Mouse (Mus musculus) mesoderm, embryonic 11.5 days (tissue): ENCODE measurements around the gene Adgrg3.
A peak's percentile ranks its signal among the peaks of the same experiment; 100 is the strongest.

ENCODE experiments used
- DNase-seq: peaks from one replicate; pipeline ENCODE4 v3.0.0-alpha.2; 2012; ENCODE audit warnings: low read depth, low spot score

The Adgrg3 gene

GRCm38 (mm10) chr8:95080381-95081341, 63.2 kb downstream of the Adgrg3 start, which contains the start of gene Katnb1:
TSS of gene Katnb1 (plus strand) at chr8:95081186.
- peak; percentile 100 for DNase-seq

DNA sequence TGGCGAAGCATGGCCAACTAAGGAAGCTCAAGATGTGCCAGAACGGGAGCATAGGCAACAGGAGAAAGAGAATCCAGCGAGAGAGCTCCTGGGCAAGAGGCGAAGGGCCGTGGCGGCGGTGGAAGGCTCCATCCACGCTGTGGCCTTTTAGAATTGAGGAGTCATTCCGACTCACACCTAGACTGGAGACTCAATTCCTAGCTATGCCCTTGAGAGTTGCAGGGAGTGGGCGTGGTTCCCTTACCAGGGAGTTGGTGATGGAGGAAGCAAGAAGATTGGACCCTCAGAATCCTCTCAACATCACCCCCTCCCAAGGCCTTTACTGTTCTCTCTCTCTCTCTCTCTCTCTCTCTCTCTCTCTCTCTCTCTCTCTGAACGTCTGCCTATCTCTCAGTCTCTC, 64.2 kb downstream of the Adgrg3 start:
- DNase-seq = peak; percentile 12

GRCm38 (mm10) chr8:95084261-95084660, 66.8 kb downstream of the Adgrg3 start:
- no peak for DNase-seq

GRCm38 (mm10) chr8:95084744-95085431, 67.4 kb downstream of the Adgrg3 start:
- DNase-seq = no peak

GRCm38 (mm10) chr8:95085432-95086141, 68.1 kb downstream of the Adgrg3 start:
- DNase-seq = no peak

DNA sequence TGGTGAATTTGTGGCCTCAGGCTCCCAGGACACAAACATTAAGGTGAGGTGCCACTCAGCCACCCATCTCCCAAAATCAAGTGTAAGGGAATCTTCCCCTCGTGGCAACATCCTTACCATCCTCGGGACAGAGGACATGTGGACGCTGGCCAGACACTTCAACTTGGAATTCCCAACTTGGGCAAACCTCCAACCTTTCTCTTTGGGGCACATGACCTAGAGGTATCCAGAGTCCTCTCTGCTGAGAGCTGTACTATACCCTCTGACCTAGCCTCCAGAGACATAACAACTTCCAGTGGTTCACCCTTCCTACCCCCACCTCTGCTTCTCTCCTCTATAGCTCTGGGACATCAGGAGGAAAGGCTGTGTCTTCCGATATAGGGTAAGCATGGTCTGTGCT, 76.1 kb downstream of the Adgrg3 start:
- DNase-seq = no peak
